Mouse (Mus musculus) heart, postnatal 0 days (tissue): ENCODE measurements around the gene H2-M5. TPM values are rescaled to one million over a fixed set of nuclear protein-coding genes. Genes with fewer than 3 reads are reported as not detected.

ENCODE experiments used
- ATAC-seq: fragments of 200-750 bp; cut with Nextera tagmentation; 2 replicates; pipeline ENCODE4 v1.8.0; 2017; ENCODE audit warnings: low read depth, moderate number of reproducible peaks, moderate library complexity; ENCODE audit not compliant: insufficient read depth
- DNase-seq: peaks from one replicate; pipeline ENCODE4 v3.0.0-alpha.2; 2016; ENCODE audit warnings: low spot score
- H3K27ac ChIP-seq: fragments of 300-500 bp; sonication (generic); 2 replicates; pipeline ENCODE4 v1.5.1; 2014; ENCODE audit warnings: low read depth, mild to moderate bottlenecking
- H3K27me3 ChIP-seq: fragments of 300-500 bp; sonication (generic); 2 replicates; pipeline ENCODE4 v1.6.1; 2014; ENCODE audit warnings: low read length, mixed read lengths; ENCODE audit not compliant: control insufficient read depth, insufficient read depth
- H3K36me3 ChIP-seq: fragments of 300-500 bp; sonication (generic); replicated peaks from 2 replicates; pipeline ENCODE4 v1.6.1; 2014; ENCODE audit warnings: low read length, mixed read lengths; ENCODE audit not compliant: control insufficient read depth, insufficient read depth
- H3K4me1 ChIP-seq: fragments of 300-500 bp; sonication (generic); 2 replicates; pipeline ENCODE4 v1.6.1; 2014; ENCODE audit warnings: antibody characterized with exemption; ENCODE audit not compliant: control insufficient read depth, insufficient read depth
- H3K4me2 ChIP-seq: fragments of 300-500 bp; sonication (generic); 2 replicates; pipeline ENCODE4 v1.6.1; 2014; ENCODE audit warnings: low read depth, mild to moderate bottlenecking, low read length, moderate library complexity
- H3K4me3 ChIP-seq: fragments of 300-500 bp; sonication (generic); 2 replicates; pipeline ENCODE4 v1.5.1; 2014; ENCODE audit warnings: low read depth, low read length
- H3K9ac ChIP-seq: fragments of 300-500 bp; sonication (generic); replicated peaks from 2 replicates; pipeline ENCODE4 v1.6.1; 2014; ENCODE audit warnings: low read depth, low read length, mixed read lengths
- H3K9me3 ChIP-seq: fragments of 300-500 bp; sonication (generic); replicated peaks from 2 replicates; pipeline ENCODE4 v1.6.1; 2016; ENCODE audit warnings: low read length; ENCODE audit not compliant: control insufficient read depth
- CTCF ChIP-seq: IDR thresholded peaks from 2 replicates; pipeline ENCODE4 v1.5.1; 2016; ENCODE audit warnings: antibody characterized with exemption, control low read depth, low read depth
- EP300 ChIP-seq: IDR thresholded peaks from 2 replicates; pipeline ENCODE4 v1.6.1; 2016; ENCODE audit warnings: antibody characterized with exemption, low read depth
- WGBS: fragments of 180-500 bp; shearing (Covaris S2); extraction: QIAGEN DNeasy Blood & Tissue Kit; methylation state at CpG from one replicate; pipeline ENCODE4 v1.1.7; 2014; 5-methylcytosine and 5-hydroxymethylcytosine counted together
- polyA plus RNA-seq: library from polyadenylated mRNA; unstranded; fragments of >200 nt; fragmentation: Nextera tagmentation; extraction: Ambion mirVana; gene quantifications from 2 replicates; pipeline ENCODE4 v1.2.1, GENCODE M21; 2015
- total RNA-seq: library from RNA; depleted of rRNA; stranded (reverse); fragments of >200 nt; gene quantifications from 2 replicates; pipeline ENCODE4 v1.2.3, GENCODE M21; 2014; ENCODE audit warnings: low replicate concordance

The H2-M5 gene
- total and polyA plus RNA-seq, 2 experiments from 2014 or later: not detected

DNA sequence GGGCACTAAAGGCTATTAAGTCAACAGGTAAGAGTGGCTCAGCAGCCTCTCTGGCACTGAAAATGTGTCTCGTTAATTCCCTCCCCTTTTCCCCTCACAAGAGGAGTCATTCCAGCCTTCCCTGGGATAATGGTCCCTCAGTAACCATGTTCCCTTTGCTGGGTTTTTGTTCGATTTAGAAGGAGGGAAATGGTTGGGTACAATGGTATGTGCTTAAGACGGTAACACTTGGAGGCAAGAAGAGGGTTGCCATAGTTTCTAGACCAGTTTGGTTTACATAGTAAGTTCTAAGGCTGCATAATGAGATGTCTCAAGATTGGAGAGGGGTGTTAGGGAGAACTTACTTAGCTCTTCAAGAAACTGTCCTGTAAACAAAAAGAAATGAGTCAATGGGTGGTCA is 22.4 kb upstream of the H2-M5 start:
- no peak overlapping the region for H3K4me3 ChIP-seq
- H3K4me2 ChIP-seq: no peak overlapping the region
- no peak for DNase-seq
- H3K9ac ChIP-seq: no peak overlapping the region
- H3K27me3 ChIP-seq: no peaks in the 10 kb centered on the region
- 84% methylated on average over 3 of the region's 3 CpGs for WGBS
- H3K4me1 ChIP-seq: no peaks in the 10 kb centered on the region
- H3K27ac ChIP-seq: no peak overlapping the region
- H3K9me3 ChIP-seq: no peaks in the 10 kb centered on the region
- no peak for ATAC-seq
- 0 out of 2 replicates have a peak, but pooled peaks cover 5% of the 10 kb centered on the region for H3K36me3 ChIP-seq
- TF ChIP-seq EP300: no peak
- no peak for TF ChIP-seq CTCF

- WGBS: 88% methylated on average over 17 of the region's 17 CpGs
- Histone ChIP-seq H3K9me3 (no peaks in the 10 kb centered on the region), H3K9ac (no peak overlapping the region), H3K4me3 (no peak overlapping the region), H3K36me3 (0 out of 2 replicates have a peak, but pooled peaks cover 5% of the 10 kb centered on the region), H3K27me3 (no peaks in the 10 kb centered on the region), H3K4me2 (no peak overlapping the region), H3K4me1 (no peaks in the 10 kb centered on the region), H3K27ac (no peak overlapping the region)
- ATAC-seq (no peak), DNase-seq (no peak)
- no peak for TF ChIP-seq EP300
- no peak for TF ChIP-seq CTCF
Measured at GRCm38 (mm10) chr17:37009460-37010042, 20.2 kb upstream of the H2-M5 start.

GRCm38 (mm10) chr17:37008161-37008560 is 18.8 kb upstream of the H2-M5 start:
- Histone ChIP-seq H3K4me3 (no peak overlapping the region), H3K4me2 (no peak overlapping the region), H3K4me1 (0 out of 2 replicates have a peak, but pooled peaks cover under 1% of the 10 kb centered on the region), H3K36me3 (0 out of 2 replicates have a peak, but pooled peaks cover 5% of the 10 kb centered on the region), H3K27me3 (no peaks in the 10 kb centered on the region), H3K9me3 (no peaks in the 10 kb centered on the region), H3K9ac (no peak overlapping the region), H3K27ac (no peak overlapping the region)
- no peak for ATAC-seq
- no peak for DNase-seq
- 81% methylated on average over 6 of the region's 6 CpGs for WGBS
- TF ChIP-seq EP300 (no peak), CTCF (no peak)

DNA sequence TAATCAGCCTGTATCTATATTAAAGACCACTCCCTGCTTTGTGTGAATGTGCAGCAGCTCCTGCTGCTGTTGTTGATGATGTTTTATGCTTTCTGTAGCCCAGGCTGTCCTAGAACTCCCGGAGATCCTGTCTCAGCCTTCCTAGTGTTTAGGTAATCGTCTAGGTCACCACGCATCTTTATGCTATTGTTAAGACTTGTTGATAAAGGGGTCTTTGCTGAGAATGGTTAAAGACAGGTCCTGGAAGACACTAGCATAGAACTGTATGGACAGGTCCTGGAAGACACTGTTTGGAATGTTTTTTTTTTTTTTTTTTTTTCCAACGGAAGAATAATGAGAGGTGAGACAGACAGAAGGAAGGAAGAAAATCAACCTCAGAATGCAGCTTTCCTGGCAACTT is 14.0 kb upstream of the H2-M5 start:
- H3K4me1 ChIP-seq: 0 out of 2 replicates have a peak, but pooled peaks cover 4% of the 10 kb centered on the region
- 0 out of 2 replicates have a peak, but pooled peaks cover 5% of the 10 kb centered on the region for H3K36me3 ChIP-seq
- TF ChIP-seq CTCF: no peak
- TF ChIP-seq EP300: no peak
- DNase-seq (no peak), ATAC-seq (no peak)
- peak overlapping the region; percentile 56 for H3K4me3 ChIP-seq
- H3K27ac ChIP-seq: 0 out of 2 replicates have a peak overlapping the region, but pooled peaks have one; percentile 75
- peak overlapping the region; percentile 66; the same call in 1 of the 2 replicates for H3K9ac ChIP-seq
- WGBS: 33% methylated on average over 4 of the region's 4 CpGs
- no peaks in the 10 kb centered on the region for H3K9me3 ChIP-seq
- H3K4me2 ChIP-seq: peak overlapping the region; percentile 85
- no peaks in the 10 kb centered on the region for H3K27me3 ChIP-seq

GRCm38 (mm10) chr17:37002364-37003330 is 13.3 kb upstream of the H2-M5 start:
- H3K4me3 ChIP-seq: peak overlapping the region; percentile 56
- TF ChIP-seq CTCF (no peak), EP300 (no peak)
- no peaks in the 10 kb centered on the region for H3K27me3 ChIP-seq
- DNase-seq (peak; percentile 66), ATAC-seq (peak; percentile 85)
- peak overlapping the region; percentile 85 for H3K4me2 ChIP-seq
- 0 out of 2 replicates have a peak, but pooled peaks cover 5% of the 10 kb centered on the region for H3K36me3 ChIP-seq
- H3K4me1 ChIP-seq: 0 out of 2 replicates have a peak, but pooled peaks cover 4% of the 10 kb centered on the region
- H3K9ac ChIP-seq: peak overlapping the region; percentile 66
- peak overlapping the region; percentile 75 for H3K27ac ChIP-seq
- WGBS: under 1% methylated on average over 49 of the region's 49 CpGs
- H3K9me3 ChIP-seq: no peaks in the 10 kb centered on the region
